Mouse (Mus musculus): ENCODE data around the gene Cdkn2aip. TPM values are rescaled to one million over a fixed set of nuclear protein-coding genes. Genes with fewer than 3 reads are reported as not detected.

Cdkn2aip gene
- total RNA-seq (2021): 1 to 10 TPM; 5.0 TPM
- long read RNA-seq, experiment 1, partial matches to known transcripts: 0 of 1 reads
- long read RNA-seq, experiment 1, other reads (novel, unspliced or antisense): 0 of 1 reads
- long read RNA-seq, experiment 2, partial matches to known transcripts: 0 of 3 reads
- long read RNA-seq, experiment 2, other reads (novel, unspliced or antisense): 0 of 3 reads

GRCm38 (mm10) chr8:47713761-47714745, at the start of gene Cdkn2aip:
Gene Cdkn2aip (minus strand): TSS chr8:47713932.
- peak; percentile 92 to 94 for DNase-seq
- intact Hi-C loops (cut with DNase I): loop anchor here (5.0 kb wide), 1 partner anchor 37 kb away; the partner anchor contains the start of gene Ing2

- DNase-seq: no peak
- intact Hi-C loops (cut with DNase I): no loop called here
Observed at GRCm38 (mm10) chr8:47763194-47763593, 49.5 kb upstream of the Cdkn2aip start.

- no peak for DNase-seq
- intact Hi-C loops (cut with DNase I): no loop called here
Observed at GRCm38 (mm10) chr8:47760685-47761084, 47.0 kb upstream of the Cdkn2aip start.

GRCm38 (mm10) chr8:47760186-47760585, 46.5 kb upstream of the Cdkn2aip start:
- intact Hi-C loops (cut with DNase I): no loop called here
- DNase-seq: no peak

- intact Hi-C loops (cut with DNase I): no loop called here
- no peak for DNase-seq
Observed at GRCm38 (mm10) chr8:47753121-47753520, 39.4 kb upstream of the Cdkn2aip start.

- DNase-seq: no peak
- intact Hi-C loops (cut with DNase I): no loop called here
Observed at GRCm38 (mm10) chr8:47750096-47750495, 36.4 kb upstream of the Cdkn2aip start.

- intact Hi-C loops (cut with DNase I): no loop called here
Observed at GRCm38 (mm10) chr8:47749491-47749890, 35.8 kb upstream of the Cdkn2aip start.

GRCm38 (mm10) chr8:47746304-47746703, 32.6 kb upstream of the Cdkn2aip start:
- no peak for DNase-seq
- intact Hi-C loops (cut with DNase I): no loop called here

More at GRCm38 (mm10) chr8:47749491-47749890, 35.8 kb upstream of the Cdkn2aip start:
- no peak for DNase-seq

- intact Hi-C loops (cut with DNase I): no loop called here
- no peak for DNase-seq
Observed at GRCm38 (mm10) chr8:47745848-47746247, 32.1 kb upstream of the Cdkn2aip start.

- intact Hi-C loops (cut with DNase I): loop anchor here (5.0 kb wide), 2 partner anchors 102 to 272 kb away; no protein-coding TSS in a partner anchor
- no peak for DNase-seq
Observed at GRCm38 (mm10) chr8:47744803-47745202, 31.1 kb upstream of the Cdkn2aip start.

- peak; percentile 76 to 84 for DNase-seq
- intact Hi-C loops (cut with DNase I): loop anchor here (5.0 kb wide), 2 partner anchors 104 to 274 kb away; no protein-coding TSS in a partner anchor
Observed at GRCm38 (mm10) chr8:47743419-47743818, 29.7 kb upstream of the Cdkn2aip start.

GRCm38 (mm10) chr8:47742992-47743391, 29.3 kb upstream of the Cdkn2aip start:
- intact Hi-C loops (cut with DNase I): loop anchor here (5.0 kb wide), 2 partner anchors 104 to 274 kb away; no protein-coding TSS in a partner anchor
- DNase-seq: no peak

- DNase-seq: no peak
- intact Hi-C loops (cut with DNase I): loop anchor here (5.0 kb wide), 2 partner anchors 105 to 275 kb away; no protein-coding TSS in a partner anchor
Observed at GRCm38 (mm10) chr8:47742372-47742771, 28.6 kb upstream of the Cdkn2aip start.

- DNase-seq: no peak
- intact Hi-C loops (cut with DNase I): no loop called here
Observed at GRCm38 (mm10) chr8:47737120-47737519, 23.4 kb upstream of the Cdkn2aip start.

GRCm38 (mm10) chr8:47729324-47729723, 15.6 kb upstream of the Cdkn2aip start:
- intact Hi-C loops (cut with DNase I): no loop called here
- no peak for DNase-seq

GRCm38 (mm10) chr8:47726945-47727344, 13.2 kb upstream of the Cdkn2aip start:
- intact Hi-C loops (cut with DNase I): no loop called here
- DNase-seq: no peak

GRCm38 (mm10) chr8:47721609-47722008, 7.9 kb upstream of the Cdkn2aip start:
- DNase-seq: no peak
- intact Hi-C loops (cut with DNase I): no loop called here

GRCm38 (mm10) chr8:47718641-47719040, 4.9 kb upstream of the Cdkn2aip start:
- intact Hi-C loops (cut with DNase I): no loop called here

GRCm38 (mm10) chr8:47713171-47713663, 515 bp downstream of the Cdkn2aip start:
- intact Hi-C loops (cut with DNase I): loop anchor here (5.0 kb wide), 1 partner anchor 36 kb away; the partner anchor contains the start of gene Ing2
- DNase-seq: no peak

More at GRCm38 (mm10) chr8:47718641-47719040, 4.9 kb upstream of the Cdkn2aip start:
- no peak for DNase-seq

GRCm38 (mm10) chr8:47708106-47708505, 5.6 kb downstream of the Cdkn2aip start:
- intact Hi-C loops (cut with DNase I): no loop called here
- DNase-seq: no peak

GRCm38 (mm10) chr8:47706746-47707145, 7.0 kb downstream of the Cdkn2aip start:
- no peak for DNase-seq

More at GRCm38 (mm10) chr8:47706746-47707145, 7.0 kb downstream of the Cdkn2aip start:
- intact Hi-C loops (cut with DNase I): no loop called here
